Mouse (Mus musculus) adrenal gland, postnatal 25 days (tissue): ENCODE measurements around the gene Ssr1. TPM values are rescaled to one million over a fixed set of nuclear protein-coding genes. Genes with fewer than 3 reads are reported as not detected.

Experiments used
- DNase-seq: peaks from one replicate; pipeline ENCODE4 v3.0.0; 2021; ENCODE audit warnings: mixed read lengths
- total RNA-seq: library from RNA; stranded (reverse); gene quantifications from 2 replicates; pipeline ENCODE4 v1.2.3, GENCODE M21; 2021

Gene Ssr1
- total RNA-seq, 1 experiment from 2014 or later, result 126 TPM

DNA sequence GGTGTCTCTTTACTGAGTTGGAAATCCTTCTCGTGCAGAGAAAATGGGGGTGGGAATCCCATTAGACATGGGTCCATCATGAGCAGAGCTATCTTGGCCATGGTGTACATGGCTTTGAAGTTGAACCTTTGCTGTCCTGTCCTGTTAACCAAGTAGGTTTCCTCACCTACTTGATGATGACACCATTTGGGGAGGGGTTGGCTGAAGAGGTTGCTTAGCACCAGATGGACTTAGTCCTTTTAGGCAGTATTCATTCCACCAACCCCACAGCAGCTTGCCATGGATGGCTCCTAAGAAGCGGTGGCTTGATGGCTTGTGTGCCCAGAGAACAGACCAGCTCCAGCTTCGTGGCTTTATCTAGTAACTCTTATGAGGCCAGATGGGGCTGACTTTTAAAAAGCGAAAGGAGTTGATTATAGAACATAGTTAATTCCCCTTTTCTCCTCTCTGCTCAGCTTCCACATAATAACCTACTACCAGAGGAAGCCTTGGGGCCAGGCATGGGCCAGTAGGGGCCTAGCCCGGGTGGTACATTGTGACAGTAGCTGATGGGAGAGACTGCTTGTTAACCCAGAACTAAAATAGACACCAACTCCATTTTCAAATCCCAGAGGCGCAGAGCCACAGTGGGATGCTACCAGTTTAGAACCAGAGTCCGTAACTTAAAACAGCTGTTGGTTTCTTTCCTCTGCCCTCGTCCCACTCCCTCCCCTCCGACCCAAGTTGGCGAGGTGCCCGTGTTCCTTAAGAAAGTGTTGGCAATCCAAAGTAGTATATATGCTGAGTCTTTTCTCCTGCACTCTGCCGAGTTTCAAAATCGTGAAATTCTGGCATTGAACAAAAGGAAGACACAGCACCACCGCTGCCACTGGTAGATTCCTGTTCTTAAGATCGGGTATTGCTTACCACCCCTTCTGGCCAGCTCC, 75.4 kb downstream of the Ssr1 start:
- no peak for DNase-seq

Other genes starting within 250 kb of the Ssr1 start
- gene Rreb1, start 215.8 kb downstream of the Ssr1 start, total RNA-seq, result 78.2 and 87.2 TPM in 2 replicates
- 38.9 and 43.3 TPM in 2 replicates for gene Riok1, start 42.8 kb upstream of the Ssr1 start, total RNA-seq
- 2.8 and 6.7 TPM in 2 replicates for gene Cage1, start 42.9 kb upstream of the Ssr1 start, total RNA-seq
- gene Dsp, start 157.1 kb upstream of the Ssr1 start, total RNA-seq, result 1.3 and 1.6 TPM in 2 replicates
- gene Snrnp48, start 210.7 kb upstream of the Ssr1 start, total RNA-seq, result 22.7 and 27.7 TPM in 2 replicates